In the genomic region with DNA sequence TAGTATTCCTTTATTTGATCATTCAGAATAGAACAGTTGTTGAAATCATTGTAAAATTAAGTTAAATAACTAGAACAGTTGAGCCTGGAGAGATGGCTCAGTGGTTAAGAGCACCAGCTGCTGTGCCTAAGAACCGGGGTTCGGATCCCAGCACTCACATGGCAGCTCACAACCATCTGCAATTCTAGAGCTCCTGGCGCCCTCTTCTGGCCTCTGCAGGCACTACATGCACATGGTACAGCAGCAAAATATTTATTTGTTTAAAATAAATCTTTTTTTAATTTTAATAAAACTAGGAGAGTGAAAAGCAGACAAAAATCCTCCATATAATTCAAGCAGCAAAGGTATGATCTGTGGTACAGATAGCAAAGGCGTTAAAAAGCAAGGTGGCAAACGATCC, we compare ENCODE assay signal across 15 mouse cellular contexts.
DNase-seq lines count a peak whose midpoint lies in the region; ATAC-seq and TF ChIP-seq lines count a peak whose summit lies in the region.
"Had no signal": no experiment of that assay in that cellular context is flagged by ENCODE, and none has a peak within 500 bp of the region (broad histone marks: within the 10 kb centered on the region; RNA-seq: fewer than 3 reads in every experiment).

No protein-coding gene starts in this region.

- intact Hi-C loops in heart, adult 2 months (cut with DNase I), result no loop called here
- intact Hi-C loops in heart, postnatal 36 days (cut with DNase I), result no loop called here

- no peaks in the 10 kb centered on the region for H3K27me3 ChIP-seq in heart, adult 2 months (ENCODE audit: control insufficient read depth, insufficient read depth, low read length)
- H3K27me3 ChIP-seq in lung, embryonic 14.5 days (ENCODE audit: insufficient read depth, low read length), result no peaks in the 10 kb centered on the region
- H3K27me3 ChIP-seq in stomach, postnatal 0 days (ENCODE audit: control insufficient read depth, insufficient read depth, low read length), result no peaks in the 10 kb centered on the region
- H3K27me3 ChIP-seq: kidney, embryonic 15.5 days; limb, embryonic 13.5 days; stomach, embryonic 15.5 days had no signal

- no peak overlapping the region for H3K9ac ChIP-seq in heart, adult 2 months (ENCODE audit: low read depth, low read length)
- H3K9ac ChIP-seq in lung, embryonic 14.5 days, result no peak overlapping the region
- no peak overlapping the region for H3K9ac ChIP-seq in stomach, postnatal 0 days (ENCODE audit: low read length)
- H3K9ac ChIP-seq: kidney, embryonic 15.5 days; limb, embryonic 13.5 days; stomach, embryonic 15.5 days had no signal

- H3K27ac ChIP-seq in heart, adult 2 months, result no peak overlapping the region
- H3K27ac ChIP-seq in lung, embryonic 14.5 days (ENCODE audit: low read depth), result no peak overlapping the region
- no peak overlapping the region for H3K27ac ChIP-seq in stomach, postnatal 0 days (replicated peaks)
- H3K27ac ChIP-seq: kidney, embryonic 15.5 days; limb, embryonic 13.5 days; stomach, embryonic 15.5 days had no signal

- no peak overlapping the region for H3K4me3 ChIP-seq in heart, adult 2 months
- H3K4me3 ChIP-seq in lung, embryonic 14.5 days (ENCODE audit: low read depth, low read length), result no peak overlapping the region
- H3K4me3 ChIP-seq in stomach, postnatal 0 days (ENCODE audit: low read depth, low read length), result no peak overlapping the region
- H3K4me3 ChIP-seq: kidney, embryonic 15.5 days; limb, embryonic 13.5 days; stomach, embryonic 15.5 days had no signal

- 77% methylated on average over 5 of the region's 5 CpGs for WGBS in heart, adult 2 months
- WGBS in lung, embryonic 14.5 days, result 74% methylated on average over 5 of the region's 5 CpGs
- WGBS in stomach, postnatal 0 days, result 83% methylated on average over 5 of the region's 5 CpGs

- no peak for TF ChIP-seq EP300 in heart, adult 2 months (IDR thresholded peaks at IDR 0.05; ENCODE audit: insufficient read depth, low read depth, low read length)
- no peak for TF ChIP-seq EP300 in stomach, postnatal 0 days (optimal IDR thresholded peaks at IDR 0.05)

- H3K36me3 ChIP-seq in heart, adult 2 months (ENCODE audit: control insufficient read depth, insufficient read depth, low read length), result no peaks in the 10 kb centered on the region
- no peaks in the 10 kb centered on the region for H3K36me3 ChIP-seq in lung, embryonic 14.5 days (ENCODE audit: insufficient read depth)
- no peaks in the 10 kb centered on the region for H3K36me3 ChIP-seq in stomach, postnatal 0 days (ENCODE audit: control insufficient read depth, insufficient read depth, low read length)
- H3K36me3 ChIP-seq: kidney, embryonic 15.5 days; limb, embryonic 13.5 days; stomach, embryonic 15.5 days had no signal

- TF ChIP-seq CTCF in heart, adult 2 months (IDR thresholded peaks at IDR 0.05), result peak; percentile 23
- TF ChIP-seq CTCF in lung, embryonic 14.5 days (IDR thresholded peaks at IDR 0.05; ENCODE audit: low read depth), result peak; percentile 27
- 0 out of 2 replicates have a peak, but pooled peaks have one; percentile 28 for TF ChIP-seq CTCF in stomach, postnatal 0 days (IDR thresholded peaks at IDR 0.05; ENCODE audit: low read depth)

- no peaks in the 10 kb centered on the region for H3K4me1 ChIP-seq in heart, adult 2 months (ENCODE audit: control insufficient read depth, insufficient read depth, low read length)
- no peaks in the 10 kb centered on the region for H3K4me1 ChIP-seq in lung, embryonic 14.5 days (ENCODE audit: insufficient read depth)
- H3K4me1 ChIP-seq in stomach, postnatal 0 days (replicated peaks; ENCODE audit: control insufficient read depth, insufficient read depth), result no peaks in the 10 kb centered on the region
- H3K4me1 ChIP-seq: kidney, embryonic 15.5 days; limb, embryonic 13.5 days; stomach, embryonic 15.5 days had no signal

- DNase-seq in heart, adult 2 months, result no peak
- no peak for DNase-seq in heart, postnatal 36 days
- DNase-seq in lung, embryonic 14.5 days, result no peak
- DNase-seq in lung, postnatal 14 days, result no peak
- peak; percentile 6 for DNase-seq in NIH3T3 (ENCODE audit: low read depth)
- no peak for DNase-seq in stomach, postnatal 0 days (ENCODE audit: low spot score)
- no peak for DNase-seq in cerebellum, adult 9-10 months
- DNase-seq: B cell, adult 2 months; cerebellum, adult 9-11 months; spleen, adult 18-20 months had no signal

- H3K4me2 ChIP-seq in lung, embryonic 14.5 days, result no peak overlapping the region
- no peak overlapping the region for H3K4me2 ChIP-seq in stomach, postnatal 0 days (replicated peaks; ENCODE audit: low read depth)
- H3K4me2 ChIP-seq: heart, embryonic 11.5 days; kidney, embryonic 15.5 days; limb, embryonic 13.5 days; stomach, embryonic 15.5 days had no signal

- no peaks in the 10 kb centered on the region for H3K9me3 ChIP-seq in lung, embryonic 14.5 days (ENCODE audit: low read depth, low read length)
- H3K9me3 ChIP-seq in stomach, postnatal 0 days (ENCODE audit: control insufficient read depth, low read length), result no peaks in the 10 kb centered on the region
- H3K9me3 ChIP-seq: kidney, embryonic 15.5 days; limb, embryonic 13.5 days; stomach, embryonic 15.5 days had no signal

- TF ChIP-seq POLR2A in heart, adult 2 months (IDR thresholded peaks at IDR 0.05; ENCODE audit: insufficient read depth, low read depth, low read length), result no peak

- H3K79me2 ChIP-seq in heart, adult 2 months (replicated peaks; ENCODE audit: control insufficient read depth, insufficient read depth, low read length), result no peaks in the 10 kb centered on the region

- no peak for ATAC-seq in lung, embryonic 14.5 days (ENCODE audit: insufficient read depth)
- no peak for ATAC-seq in stomach, postnatal 0 days (ENCODE audit: low FRiP score, low TSS enrichment)
- no peak for ATAC-seq in inflammation-experienced regulatory T-cells, adult 6 months
